Mouse (Mus musculus) heart, adult 2 months (tissue): ENCODE results near the gene Tap1. TPM values are rescaled to one million over a fixed set of nuclear protein-coding genes. Genes with fewer than 3 reads are reported as not detected.

Experiments used
- DNase-seq, 2 experiments: peaks; one replicate each; pipeline ENCODE4 v3.0.0; 2021
- H3K27ac ChIP-seq: fragments of 200-600 bp; 2 replicates; pipeline ENCODE4 v1.8.1; 2022
- H3K27me3 ChIP-seq: fragments of 200-500 bp; 2 replicates; pipeline ENCODE4 v1.6.1; 2012; ENCODE audit warnings: mild to moderate bottlenecking, low read length, inconsistent platforms, mixed read lengths; ENCODE audit not compliant: control insufficient read depth, insufficient read depth
- H3K36me3 ChIP-seq: fragments of 200-500 bp; 2 replicates; pipeline ENCODE4 v1.6.1; 2012; ENCODE audit warnings: low read length, inconsistent platforms; ENCODE audit not compliant: control insufficient read depth, insufficient read depth
- H3K4me1 ChIP-seq: fragments of 200-500 bp; 2 replicates; pipeline ENCODE4 v1.6.1; 2011; ENCODE audit warnings: low read length; ENCODE audit not compliant: control insufficient read depth, insufficient read depth
- H3K4me3 ChIP-seq: fragments of 200-600 bp; 2 replicates; pipeline ENCODE4 v1.8.1; 2022
- H3K79me2 ChIP-seq: fragments of 200-500 bp; replicated peaks from 2 replicates; pipeline ENCODE4 v1.6.1; 2012; ENCODE audit warnings: mild to moderate bottlenecking, inconsistent platforms, low read length, moderate library complexity, mixed read lengths; ENCODE audit not compliant: control insufficient read depth, insufficient read depth
- H3K9ac ChIP-seq: fragments of 200-500 bp; 2 replicates; pipeline ENCODE4 v1.6.1; 2012; ENCODE audit warnings: low read depth, mild to moderate bottlenecking, control low read depth, inconsistent platforms, low read length, mixed read lengths
- CTCF ChIP-seq: fragments of 200-600 bp; IDR thresholded peaks from 2 replicates; pipeline ENCODE4 v1.8.1; 2022; ENCODE audit warnings: antibody characterized with exemption, mild to moderate bottlenecking, moderate library complexity
- EP300 ChIP-seq: fragments of 200-500 bp; IDR thresholded peaks from 2 replicates; pipeline ENCODE4 v1.6.1; 2011; ENCODE audit warnings: low read depth, low read length, control low read depth; ENCODE audit not compliant: insufficient read depth
- POLR2A ChIP-seq: fragments of 200-500 bp; IDR thresholded peaks from 2 replicates; pipeline ENCODE4 v1.6.1; 2011; ENCODE audit warnings: mild to moderate bottlenecking, low read depth, low read length, control low read depth; ENCODE audit not compliant: insufficient read depth
- WGBS: fragments of 180-500 bp; shearing (Covaris S2); methylation state at CpG from one replicate; pipeline ENCODE4 v1.1.7; 2018; 5-methylcytosine and 5-hydroxymethylcytosine counted together
- intact Hi-C: fragments of 180-260 bp; cut with DNase I; formaldehyde crosslinking; loops from one replicate; pipeline ENCODE4 v1.15.1; 2025
- long read RNA-seq: library from polyadenylated mRNA; stranded (forward); transcript quantifications from one replicate; pipeline ENCODE4 v2.0.0, GENCODE M21; 2021
- polyA plus RNA-seq: library from polyadenylated mRNA; depleted of rRNA; stranded (reverse); fragments of >200 nt; gene quantifications from 2 replicates; pipeline ENCODE4 v1.2.3, GENCODE M21; 2012; rRNA removed
- total RNA-seq, 2 experiments: library from RNA; stranded (reverse); gene quantifications; 2 replicates each; pipeline ENCODE4 v1.2.3; 2021

The Tap1 gene
- total RNA-seq (1 to 10 TPM; 3.4 to 7.2 TPM), polyA plus RNA-seq (10.9 and 11.7 TPM in 2 replicates)
- long read RNA-seq, transcript Tap1-206 (11 exons, 2,953 nt) = major isoform, 8 of 9 reads
- long read RNA-seq, partial matches to known transcripts = 0 of 9 reads
- long read RNA-seq, other reads (novel, unspliced or antisense) = 1 of 9 reads

DNA sequence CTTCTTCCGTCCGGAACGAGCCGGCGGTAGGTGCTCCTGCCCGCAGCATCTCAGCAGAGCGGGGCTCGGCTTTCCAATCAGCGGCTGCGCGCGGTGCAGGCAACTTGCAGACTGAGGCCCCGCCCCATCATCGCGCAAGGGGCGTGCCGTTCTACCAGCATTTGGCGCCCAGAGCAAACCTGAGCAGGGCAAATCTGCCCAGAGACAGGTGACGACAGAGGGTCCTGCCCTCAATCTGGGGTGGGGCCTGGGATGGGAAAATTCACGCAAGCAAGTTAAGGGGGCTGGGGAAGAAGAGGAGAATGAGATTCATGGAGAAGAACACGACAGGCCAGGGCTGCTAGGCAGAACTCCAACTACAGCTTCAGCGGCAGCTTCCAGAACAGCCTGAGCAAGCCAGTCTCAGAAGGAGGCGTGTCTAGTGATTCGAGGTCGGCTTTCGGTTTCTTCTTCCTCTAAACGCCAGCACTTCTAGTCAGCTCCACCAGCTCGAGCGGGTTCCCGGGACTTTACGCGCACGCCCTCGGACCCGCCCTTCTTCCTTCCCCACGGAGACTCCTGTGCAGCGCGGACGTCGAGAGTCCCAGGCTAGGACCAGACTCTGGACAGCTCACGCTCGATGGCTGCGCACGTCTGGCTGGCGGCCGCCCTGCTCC lies at the start of gene Tap1, which contains the start of gene Psmb9:
Gene Tap1, plus strand, starts transcription at position 293 of the 656 bp plus-strand sequence.
Gene Psmb9, minus strand, starts transcription at position 504 of the 656 bp plus-strand sequence.
- intact Hi-C loops = loop anchor here (1.0 kb wide), 2 partner anchors 10 to 17 kb away; partner anchors contain the start of gene Psmb8
- TF ChIP-seq CTCF (no peak), POLR2A (peak; percentile 72), EP300 (peak; percentile 37; the same call in 1 of the 2 replicates)

GRCm38 (mm10) chr17:34137601-34138000 lies 49.8 kb upstream of the Tap1 start:
- intact Hi-C loops = no loop called here
- H3K79me2 ChIP-seq = no peaks in the 10 kb centered on the region
- H3K4me1 ChIP-seq = peaks cover 1% of the 10 kb centered on the region; the same call in 1 of the 2 replicates
- H3K9ac ChIP-seq = no peak overlapping the region
- no peak for DNase-seq
- TF ChIP-seq EP300 (no peak), POLR2A (no peak), CTCF (no peak)
- H3K27ac ChIP-seq = no peak overlapping the region
- peaks cover 2% of the 10 kb centered on the region for H3K27me3 ChIP-seq
- 81% methylated on average over 7 of the region's 7 CpGs for WGBS
- no peak overlapping the region for H3K4me3 ChIP-seq
- H3K36me3 ChIP-seq = no peaks in the 10 kb centered on the region

More for the DNA sequence above, at the start of gene Tap1, which contains the start of gene Psmb9:
- H3K27ac ChIP-seq = peak within 1 kb of the TSS; percentile 91
- H3K36me3 ChIP-seq = no peaks in the 10 kb centered on the region
- peak within 1 kb of the TSS; percentile 83 for H3K9ac ChIP-seq
- no peaks in the 10 kb centered on the region for H3K79me2 ChIP-seq
- under 1% methylated on average over 46 of the region's 46 CpGs for WGBS
- DNase-seq = peak; percentile 98 to 99
- peak within 1 kb of the TSS; percentile 82 for H3K4me3 ChIP-seq
- H3K4me1 ChIP-seq = peaks cover 1% of the 10 kb centered on the region; the same call in 1 of the 2 replicates
- H3K27me3 ChIP-seq = no peaks in the 10 kb centered on the region

DNA sequence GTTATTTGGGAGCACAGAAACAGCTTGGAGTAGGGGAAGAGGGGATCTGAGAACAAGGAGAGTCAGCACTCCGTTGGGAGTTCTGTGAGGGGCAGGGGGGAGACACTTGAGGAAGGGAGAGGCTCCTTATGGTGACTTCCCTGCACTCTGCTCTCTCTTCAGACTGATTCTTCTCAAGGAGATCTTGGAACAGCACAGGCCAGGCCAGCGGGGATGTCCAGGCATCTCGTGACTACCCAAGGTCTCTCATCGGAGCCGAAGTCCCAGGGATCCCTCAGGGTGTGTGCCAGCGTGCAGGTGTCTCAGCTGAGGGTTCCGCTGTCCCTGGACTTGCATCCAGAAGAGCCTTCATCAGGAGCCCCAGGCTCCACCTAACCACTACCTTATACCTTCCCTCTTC lies 48.7 kb upstream of the Tap1 start:
- 80% methylated on average over 7 of the region's 7 CpGs for WGBS
- Histone ChIP-seq H3K27me3 (peaks cover 2% of the 10 kb centered on the region), H3K9ac (no peak overlapping the region), H3K79me2 (no peaks in the 10 kb centered on the region), H3K27ac (no peak overlapping the region), H3K36me3 (no peaks in the 10 kb centered on the region), H3K4me1 (peaks cover 4% of the 10 kb centered on the region; the same call in 1 of the 2 replicates), H3K4me3 (no peak overlapping the region)
- intact Hi-C loops = no loop called here
- DNase-seq = no peak
- TF ChIP-seq EP300 = no peak
- no peak for TF ChIP-seq POLR2A
- no peak for TF ChIP-seq CTCF

GRCm38 (mm10) chr17:34139416-34139815 lies 47.9 kb upstream of the Tap1 start:
- Histone ChIP-seq H3K27ac (no peak overlapping the region), H3K36me3 (no peaks in the 10 kb centered on the region), H3K4me1 (peaks cover 4% of the 10 kb centered on the region; the same call in 1 of the 2 replicates), H3K9ac (peak overlapping the region; percentile 36), H3K4me3 (peak overlapping the region; percentile 37), H3K79me2 (no peaks in the 10 kb centered on the region), H3K27me3 (peaks cover 2% of the 10 kb centered on the region)
- TF ChIP-seq POLR2A (no peak), EP300 (no peak), CTCF (no peak)
- DNase-seq = peak; percentile 50 to 52
- intact Hi-C loops = no loop called here
- 4% methylated on average over 16 of the region's 16 CpGs for WGBS

- Histone ChIP-seq H3K36me3 (no peaks in the 10 kb centered on the region), H3K9ac (no peak overlapping the region), H3K79me2 (no peaks in the 10 kb centered on the region), H3K27me3 (peaks cover 2% of the 10 kb centered on the region), H3K4me1 (peaks cover 4% of the 10 kb centered on the region; the same call in 1 of the 2 replicates), H3K4me3 (no peak overlapping the region), H3K27ac (no peak overlapping the region)
- TF ChIP-seq CTCF (no peak), POLR2A (no peak), EP300 (no peak)
- DNase-seq = no peak
- WGBS = 20% methylated on average over 5 of the region's 5 CpGs
- intact Hi-C loops = no loop called here
Measured at GRCm38 (mm10) chr17:34140240-34140639, 47.1 kb upstream of the Tap1 start.

- no peak for TF ChIP-seq POLR2A
- no peak for TF ChIP-seq EP300
- no peak for TF ChIP-seq CTCF
- WGBS = 66% methylated on average over 4 of the region's 4 CpGs
- intact Hi-C loops = no loop called here
- Histone ChIP-seq H3K4me1 (peaks cover 4% of the 10 kb centered on the region; the same call in 1 of the 2 replicates), H3K36me3 (no peaks in the 10 kb centered on the region), H3K27me3 (peaks cover 2% of the 10 kb centered on the region), H3K9ac (no peak overlapping the region), H3K79me2 (no peaks in the 10 kb centered on the region), H3K4me3 (no peak overlapping the region), H3K27ac (no peak overlapping the region)
- no peak for DNase-seq
Measured at GRCm38 (mm10) chr17:34141448-34141847, 45.9 kb upstream of the Tap1 start.
